Mouse (Mus musculus) lung, postnatal 0 days (tissue): ENCODE data around the gene Acvr1c.

Experiments
- CTCF ChIP-seq: IDR thresholded peaks from 2 replicates; pipeline ENCODE4 v1.5.1; 2016; ENCODE audit warnings: antibody characterized with exemption, mild to moderate bottlenecking
- EP300 ChIP-seq: IDR thresholded peaks from 2 replicates; pipeline ENCODE4 v1.6.1; 2016; ENCODE audit warnings: antibody characterized with exemption, mild to moderate bottlenecking, control low read depth

DNA sequence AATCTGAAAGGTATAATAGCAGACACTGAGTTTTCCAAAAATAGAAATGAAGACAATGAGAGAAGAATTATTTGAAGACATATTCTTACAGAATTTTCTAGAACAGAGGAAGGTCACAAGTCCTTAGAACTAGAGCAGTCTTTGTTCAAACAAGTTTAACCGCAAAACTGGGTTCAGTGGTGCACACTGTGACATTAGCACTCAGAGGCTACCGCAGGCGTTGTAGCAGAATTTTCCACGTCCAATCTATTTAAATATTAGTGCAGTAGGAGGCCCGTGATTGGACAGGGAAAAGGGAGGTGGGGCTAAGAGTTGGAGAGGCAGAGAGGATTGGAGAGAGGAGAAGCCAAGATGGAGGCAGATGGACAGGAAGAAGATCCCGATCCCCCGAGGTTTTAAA is 81.2 kb downstream of the Acvr1c start:
- TF ChIP-seq CTCF (no peak), EP300 (no peak)
